Mouse (Mus musculus) heart, postnatal 0 days (tissue): Measurements from ENCODE around the gene Tram2. TPM values are rescaled to one million over a fixed set of nuclear protein-coding genes. Genes with fewer than 3 reads are reported as not detected.

Source experiments
- ATAC-seq: fragments of 200-750 bp; cut with Nextera tagmentation; 2 replicates; pipeline ENCODE4 v1.8.0; 2017; ENCODE audit warnings: low read depth, moderate number of reproducible peaks, moderate library complexity; ENCODE audit not compliant: insufficient read depth
- DNase-seq: peaks from one replicate; pipeline ENCODE4 v3.0.0-alpha.2; 2016; ENCODE audit warnings: low spot score
- H3K27ac ChIP-seq: fragments of 300-500 bp; sonication (generic); 2 replicates; pipeline ENCODE4 v1.5.1; 2014; ENCODE audit warnings: low read depth, mild to moderate bottlenecking
- H3K27me3 ChIP-seq: fragments of 300-500 bp; sonication (generic); 2 replicates; pipeline ENCODE4 v1.6.1; 2014; ENCODE audit warnings: low read length, mixed read lengths; ENCODE audit not compliant: control insufficient read depth, insufficient read depth
- H3K36me3 ChIP-seq: fragments of 300-500 bp; sonication (generic); replicated peaks from 2 replicates; pipeline ENCODE4 v1.6.1; 2014; ENCODE audit warnings: low read length, mixed read lengths; ENCODE audit not compliant: control insufficient read depth, insufficient read depth
- H3K4me1 ChIP-seq: fragments of 300-500 bp; sonication (generic); 2 replicates; pipeline ENCODE4 v1.6.1; 2014; ENCODE audit warnings: antibody characterized with exemption; ENCODE audit not compliant: control insufficient read depth, insufficient read depth
- H3K4me2 ChIP-seq: fragments of 300-500 bp; sonication (generic); 2 replicates; pipeline ENCODE4 v1.6.1; 2014; ENCODE audit warnings: low read depth, mild to moderate bottlenecking, low read length, moderate library complexity
- H3K4me3 ChIP-seq: fragments of 300-500 bp; sonication (generic); 2 replicates; pipeline ENCODE4 v1.5.1; 2014; ENCODE audit warnings: low read depth, low read length
- H3K9ac ChIP-seq: fragments of 300-500 bp; sonication (generic); replicated peaks from 2 replicates; pipeline ENCODE4 v1.6.1; 2014; ENCODE audit warnings: low read depth, low read length, mixed read lengths
- H3K9me3 ChIP-seq: fragments of 300-500 bp; sonication (generic); replicated peaks from 2 replicates; pipeline ENCODE4 v1.6.1; 2016; ENCODE audit warnings: low read length; ENCODE audit not compliant: control insufficient read depth
- CTCF ChIP-seq: IDR thresholded peaks from 2 replicates; pipeline ENCODE4 v1.5.1; 2016; ENCODE audit warnings: antibody characterized with exemption, control low read depth, low read depth
- EP300 ChIP-seq: IDR thresholded peaks from 2 replicates; pipeline ENCODE4 v1.6.1; 2016; ENCODE audit warnings: antibody characterized with exemption, low read depth
- WGBS: fragments of 180-500 bp; shearing (Covaris S2); extraction: QIAGEN DNeasy Blood & Tissue Kit; methylation state at CpG from one replicate; pipeline ENCODE4 v1.1.7; 2014; 5-methylcytosine and 5-hydroxymethylcytosine counted together
- polyA plus RNA-seq: library from polyadenylated mRNA; unstranded; fragments of >200 nt; fragmentation: Nextera tagmentation; extraction: Ambion mirVana; gene quantifications from 2 replicates; pipeline ENCODE4 v1.2.1, GENCODE M21; 2015
- total RNA-seq: library from RNA; depleted of rRNA; stranded (reverse); fragments of >200 nt; gene quantifications from 2 replicates; pipeline ENCODE4 v1.2.3, GENCODE M21; 2014; ENCODE audit warnings: low replicate concordance

Gene Tram2
- total and polyA plus RNA-seq, 2 experiments from 2014 or later: 2.4 TPM

GRCm38 (mm10) chr1:21039564-21039963, 39.5 kb downstream of the Tram2 start:
- no peak overlapping the region for H3K9ac ChIP-seq
- DNase-seq: no peak
- ATAC-seq: no peak
- no peak overlapping the region for H3K4me3 ChIP-seq
- no peak overlapping the region for H3K27ac ChIP-seq
- peaks cover 8% of the 10 kb centered on the region for H3K4me1 ChIP-seq
- 92% methylated on average over 3 of the region's 3 CpGs for WGBS
- H3K9me3 ChIP-seq: no peaks in the 10 kb centered on the region
- no peaks in the 10 kb centered on the region for H3K27me3 ChIP-seq
- H3K36me3 ChIP-seq: no peaks in the 10 kb centered on the region
- no peak overlapping the region for H3K4me2 ChIP-seq
- no peak for TF ChIP-seq EP300
- TF ChIP-seq CTCF: no peak

GRCm38 (mm10) chr1:21037881-21038601, 41.0 kb downstream of the Tram2 start:
- Histone ChIP-seq H3K9ac (no peak overlapping the region), H3K4me3 (no peak overlapping the region), H3K4me2 (no peak overlapping the region), H3K27me3 (no peaks in the 10 kb centered on the region), H3K27ac (no peak overlapping the region), H3K4me1 (peaks cover 8% of the 10 kb centered on the region), H3K9me3 (no peaks in the 10 kb centered on the region), H3K36me3 (no peaks in the 10 kb centered on the region)
- TF ChIP-seq EP300 (no peak), CTCF (no peak)
- DNase-seq: no peak
- WGBS: 82% methylated on average over 6 of the region's 6 CpGs
- ATAC-seq: no peak

GRCm38 (mm10) chr1:21035878-21036277, 43.2 kb downstream of the Tram2 start:
- ATAC-seq: no peak
- WGBS: 67% methylated on average over 6 of the region's 6 CpGs

GRCm38 (mm10) chr1:21033792-21034119, 45.3 kb downstream of the Tram2 start:
- no peak for DNase-seq
- no peak for TF ChIP-seq EP300
- TF ChIP-seq CTCF: no peak
- Histone ChIP-seq H3K4me3 (no peak overlapping the region), H3K4me2 (no peak overlapping the region), H3K27me3 (no peaks in the 10 kb centered on the region), H3K4me1 (no peaks in the 10 kb centered on the region), H3K27ac (no peak overlapping the region), H3K36me3 (no peaks in the 10 kb centered on the region), H3K9me3 (no peaks in the 10 kb centered on the region), H3K9ac (no peak overlapping the region)
- ATAC-seq: no peak

More at GRCm38 (mm10) chr1:21035878-21036277, 43.2 kb downstream of the Tram2 start:
- no peaks in the 10 kb centered on the region for H3K36me3 ChIP-seq
- no peak for DNase-seq
- no peak overlapping the region for H3K4me3 ChIP-seq
- H3K9ac ChIP-seq: no peak overlapping the region
- H3K27ac ChIP-seq: no peak overlapping the region
- no peak overlapping the region for H3K4me2 ChIP-seq
- H3K27me3 ChIP-seq: no peaks in the 10 kb centered on the region
- TF ChIP-seq EP300 (no peak), CTCF (no peak)
- peaks cover 3% of the 10 kb centered on the region for H3K4me1 ChIP-seq
- no peaks in the 10 kb centered on the region for H3K9me3 ChIP-seq

- H3K4me2 ChIP-seq: no peak overlapping the region
- ATAC-seq (no peak), DNase-seq (no peak)
- 87% methylated on average over 11 of the region's 11 CpGs for WGBS
- H3K27ac ChIP-seq: no peak overlapping the region
- no peaks in the 10 kb centered on the region for H3K9me3 ChIP-seq
- H3K27me3 ChIP-seq: no peaks in the 10 kb centered on the region
- no peak overlapping the region for H3K9ac ChIP-seq
- TF ChIP-seq EP300 (no peak), CTCF (no peak)
- H3K4me3 ChIP-seq: no peak overlapping the region
- H3K4me1 ChIP-seq: no peaks in the 10 kb centered on the region
- no peaks in the 10 kb centered on the region for H3K36me3 ChIP-seq
Measured at GRCm38 (mm10) chr1:21033065-21033791, 45.8 kb downstream of the Tram2 start.
